Mouse (Mus musculus) CH12.LX (cell line): ENCODE data around the gene Fosl1. TPM values are rescaled to one million over a fixed set of nuclear protein-coding genes. Genes with fewer than 3 reads are reported as not detected.

Experiments
- DNase-seq: peaks from one replicate; pipeline ENCODE4 v3.0.0-alpha.2; 2013; ENCODE audit errors: extremely low read depth
- H3K27ac ChIP-seq: 2 replicates; pipeline ENCODE4 v1.5.1; 2012; ENCODE audit warnings: low read depth, mild to moderate bottlenecking, control low read depth, moderate library complexity; ENCODE audit not compliant: insufficient read depth
- H3K27me3 ChIP-seq: replicated peaks from 2 replicates; pipeline ENCODE3; 2012; ENCODE audit warnings: inconsistent platforms
- H3K36me3 ChIP-seq, 2 experiments: replicated peaks in 1 of 2; 2 replicates each; pipeline versions ENCODE3 to v1.6.1; 2012; ENCODE audit warnings: inconsistent platforms in 1 of 2, low read length in 1 of 2, mild to moderate bottlenecking in 1 of 2, mixed read lengths in 1 of 2, moderate library complexity in 1 of 2; ENCODE audit not compliant: control insufficient read depth in 1 of 2, insufficient read depth in 1 of 2
- H3K4me1 ChIP-seq, 2 experiments: 2 replicates each; pipeline ENCODE4 v1.6.1; 2012; ENCODE audit warnings: inconsistent platforms in 1 of 2, moderate library complexity in 1 of 2; ENCODE audit not compliant: insufficient read depth in 2 of 2, control insufficient read depth in 1 of 2
- H3K4me2 ChIP-seq: 2 replicates; pipeline ENCODE4 v1.6.1; 2012; ENCODE audit warnings: low read depth, mild to moderate bottlenecking, control low read depth; ENCODE audit not compliant: poor library complexity, insufficient read depth, severe bottlenecking
- H3K4me3 ChIP-seq, 3 experiments: fragments of 150-350 bp in 1 of 3; sonication (generic) in 1 of 3; replicated peaks in 1 of 3; 2 replicates each; pipeline versions ENCODE3 to v1.5.1; 2011 to 2012; ENCODE audit warnings: low read depth in 2 of 3, low read length in 2 of 3, mild to moderate bottlenecking in 2 of 3, moderate library complexity in 2 of 3, control low read depth in 1 of 3, improper control_type of control experiment in 1 of 3, inconsistent platforms in 1 of 3, mixed read lengths in 1 of 3; ENCODE audit not compliant: poor library complexity in 1 of 3
- H3K79me2 ChIP-seq: replicated peaks from 2 replicates; pipeline ENCODE4 v1.6.1; 2012; ENCODE audit warnings: mild to moderate bottlenecking, moderate library complexity; ENCODE audit not compliant: control insufficient read depth, poor library complexity, insufficient read depth, severe bottlenecking; ENCODE audit errors: extremely low read depth
- H3K9ac ChIP-seq: 2 replicates; pipeline ENCODE4 v1.6.1; 2012; ENCODE audit warnings: low read depth, mild to moderate bottlenecking, control low read depth, moderate library complexity; ENCODE audit not compliant: insufficient read depth
- H3K9me3 ChIP-seq: replicated peaks from 2 replicates; pipeline ENCODE3; 2012; ENCODE audit warnings: low read length, inconsistent platforms, mixed read lengths
- ELF1 ChIP-seq: IDR thresholded peaks from 2 replicates; pipeline ENCODE4 v1.6.1; 2014; ENCODE audit warnings: low read depth, mild to moderate bottlenecking, inconsistent platforms, low read length, improper control_type of control experiment
- EP300 ChIP-seq: IDR thresholded peaks from 2 replicates; pipeline ENCODE4 v1.6.1; 2011; ENCODE audit warnings: low read length, improper control_type of control experiment
- GABPA ChIP-seq: IDR thresholded peaks from 2 replicates; pipeline ENCODE4 v1.6.1; 2012; ENCODE audit warnings: low read depth, low read length, improper control_type of control experiment, inconsistent platforms; ENCODE audit not compliant: insufficient replicate concordance
- KAT2A ChIP-seq: IDR thresholded peaks from 2 replicates; pipeline ENCODE4 v1.6.1; 2012; ENCODE audit warnings: low read length, improper control_type of control experiment, inconsistent platforms; ENCODE audit not compliant: insufficient replicate concordance
- MAZ ChIP-seq: IDR thresholded peaks from 2 replicates; pipeline ENCODE4 v1.6.1; 2012; ENCODE audit warnings: low read depth, mild to moderate bottlenecking, inconsistent platforms, low read length, improper control_type of control experiment, moderate library complexity
- MXI1 ChIP-seq: IDR thresholded peaks from 2 replicates; pipeline ENCODE4 v1.6.1; 2011; ENCODE audit warnings: mild to moderate bottlenecking, low read depth, low read length, improper control_type of control experiment
- MYC ChIP-seq: IDR thresholded peaks from 2 replicates; pipeline ENCODE4 v1.6.1; 2011; ENCODE audit warnings: low read depth, mild to moderate bottlenecking, improper control_type of control experiment, low read length
- NRF1 ChIP-seq: IDR thresholded peaks from 2 replicates; pipeline ENCODE4 v1.6.1; 2014; ENCODE audit warnings: low read depth, mild to moderate bottlenecking, inconsistent platforms, low read length, improper control_type of control experiment, moderate library complexity
- POLR2A ChIP-seq: IDR thresholded peaks from 2 replicates; pipeline ENCODE4 v1.6.1; 2011; ENCODE audit warnings: low read depth, mild to moderate bottlenecking, improper control_type of control experiment, low read length
- POLR2AphosphoS2 ChIP-seq: IDR thresholded peaks from 2 replicates; pipeline ENCODE4 v1.6.1; 2011; ENCODE audit warnings: low read depth, low read length, improper control_type of control experiment
- RAD21 ChIP-seq: IDR thresholded peaks from 2 replicates; pipeline ENCODE4 v1.6.1; 2011; ENCODE audit warnings: low read depth, mild to moderate bottlenecking, low read length, improper control_type of control experiment, moderate library complexity
- RCOR1 ChIP-seq: conservative IDR thresholded peaks from 2 replicates; pipeline ENCODE4 v1.6.1; 2012; ENCODE audit warnings: low read depth, mild to moderate bottlenecking, inconsistent platforms, low read length, improper control_type of control experiment
- SMC3 ChIP-seq: IDR thresholded peaks from 2 replicates; pipeline ENCODE4 v1.6.1; 2011; ENCODE audit warnings: low read depth, low read length, improper control_type of control experiment
- TBP ChIP-seq: conservative IDR thresholded peaks from 2 replicates; pipeline ENCODE4 v1.6.1; 2011; ENCODE audit warnings: low read depth, low read length, improper control_type of control experiment
- USF2 ChIP-seq: conservative IDR thresholded peaks from 2 replicates; pipeline ENCODE4 v1.6.1; 2011; ENCODE audit warnings: low read depth, low read length, improper control_type of control experiment
- ZC3H11A ChIP-seq: IDR thresholded peaks from 2 replicates; pipeline ENCODE4 v1.6.1; 2012; ENCODE audit warnings: low read depth, mild to moderate bottlenecking, inconsistent platforms, low read length, improper control_type of control experiment
- ZKSCAN1 ChIP-seq: IDR thresholded peaks from 2 replicates; pipeline ENCODE4 v1.6.1; 2012; ENCODE audit warnings: low read depth, inconsistent platforms, low read length, improper control_type of control experiment, borderline replicate concordance
- ZMIZ1 ChIP-seq: IDR thresholded peaks from 2 replicates; pipeline ENCODE4 v1.6.1; 2012; ENCODE audit warnings: low read depth, mild to moderate bottlenecking, inconsistent platforms, low read length, improper control_type of control experiment
- ZNF384 ChIP-seq: IDR thresholded peaks from 2 replicates; pipeline ENCODE4 v1.6.1; 2012; ENCODE audit warnings: low read depth, low read length, improper control_type of control experiment, inconsistent platforms
- dilution Hi-C: fragments of 300-500 bp; cut with MboI; formaldehyde crosslinking; loops from 2 replicates; pipeline ENCODE4 v1.14.3; 2020; ENCODE audit warnings: low sequenced_read_pairs; ENCODE audit not compliant: extremely low pct_unique_long_range_greater_than_20kb, extremely low pct_ligation_motif_present
- in situ Hi-C: fragments of 300-500 bp; cut with MboI; formaldehyde crosslinking; loops from 3 replicates; pipeline ENCODE4 v1.14.3; 2019; ENCODE audit warnings: low sequenced_read_pairs, low pct_ligation_motif_present, low pct_unique_long_range_greater_than_20kb, mixed read lengths
- polyA plus RNA-seq: library from polyadenylated mRNA; unstranded; fragments of >175 nt; gene quantifications from 2 replicates; pipeline ENCODE4 v1.2.1, GENCODE M21; 2012; ENCODE audit warnings: low read depth; ENCODE audit not compliant: insufficient read length
- total RNA-seq, 2 experiments: library from RNA; depleted of rRNA; stranded (reverse); fragments of 300-350 nt in 1 of 2; fragments of >200 nt in 1 of 2; gene quantifications; 2 replicates each; pipeline ENCODE4 v1.2.3; 2012 to 2014

Fosl1 gene
- total and polyA plus RNA-seq, 3 experiments, result not detected

GRCm38 (mm10) chr19:5484496-5484895 lies 37.1 kb downstream of the Fosl1 start:
- no peak for DNase-seq
- Histone ChIP-seq H3K4me1 (peaks cover 2 to 21% of the 10 kb centered on the region in 2 experiments; a peak in 2 of 4 replicates), H3K9me3 (no peaks in the 10 kb centered on the region), H3K36me3 (peaks cover 29 to 55% of the 10 kb centered on the region in 2 experiments), H3K27me3 (no peaks in the 10 kb centered on the region), H3K9ac (no peak overlapping the region), H3K79me2 (no peaks in the 10 kb centered on the region), H3K4me3 (no peak overlapping the region), H3K4me2 (no peak overlapping the region)
- dilution Hi-C loops (no loop called here), in situ Hi-C loops (no loop called here)
- TF ChIP-seq KAT2A (no peak), NRF1 (no peak), MYC (no peak), ZNF384 (no peak), POLR2AphosphoS2 (no peak), RAD21 (no peak)
- TF ChIP-seq, all 38 proteins: peak for 0
- H3K27ac ChIP-seq, result no peak overlapping the region

- Histone ChIP-seq H3K36me3 (peaks cover 29 to 55% of the 10 kb centered on the region in 2 experiments), H3K4me3 (no peak overlapping the region), H3K4me1 (peaks cover 2 to 21% of the 10 kb centered on the region in 2 experiments; a peak in 2 of 4 replicates), H3K27ac (no peak overlapping the region), H3K27me3 (no peaks in the 10 kb centered on the region), H3K9me3 (no peaks in the 10 kb centered on the region), H3K9ac (no peak overlapping the region), H3K4me2 (no peak overlapping the region), H3K79me2 (no peaks in the 10 kb centered on the region)
- no peak for DNase-seq
- TF ChIP-seq ELF1 (no peak), ZMIZ1 (no peak), ZC3H11A (no peak), MXI1 (no peak)
- dilution Hi-C loops, result no loop called here
- in situ Hi-C loops, result no loop called here
Measured at GRCm38 (mm10) chr19:5485371-5485770, 38.0 kb downstream of the Fosl1 start.

- Histone ChIP-seq H3K79me2 (no peaks in the 10 kb centered on the region), H3K4me1 (peaks cover 2 to 21% of the 10 kb centered on the region in 2 experiments; a peak in 2 of 4 replicates)
- TF ChIP-seq TBP (no peak), EP300 (no peak), RCOR1 (no peak), GABPA (no peak), SMC3 (no peak), KAT2A (no peak), ZKSCAN1 (no peak), USF2 (no peak), POLR2A (no peak), ZC3H11A (no peak), MAZ (no peak)
- TF ChIP-seq, all 38 proteins: peak for 0
- no peak overlapping the region for H3K9ac ChIP-seq
- H3K27me3 ChIP-seq, result no peaks in the 10 kb centered on the region
- no peaks in the 10 kb centered on the region for H3K9me3 ChIP-seq
- dilution Hi-C loops (no loop called here), in situ Hi-C loops (no loop called here)
- peaks cover 29 to 55% of the 10 kb centered on the region in 2 experiments for H3K36me3 ChIP-seq
- DNase-seq, result no peak
- H3K4me2 ChIP-seq, result no peak overlapping the region
- no peak overlapping the region for H3K4me3 ChIP-seq
- no peak overlapping the region for H3K27ac ChIP-seq
Measured at GRCm38 (mm10) chr19:5485821-5486220, 38.5 kb downstream of the Fosl1 start.
